Mouse (Mus musculus): Measurements from ENCODE around the gene Cpm.

Cpm gene

GRCm38 (mm10) chr10:117619862-117620179, 9.5 kb upstream of the Cpm start:
- no peak for DNase-seq (ENCODE audit: low spot score in 2 of 2)

DNA sequence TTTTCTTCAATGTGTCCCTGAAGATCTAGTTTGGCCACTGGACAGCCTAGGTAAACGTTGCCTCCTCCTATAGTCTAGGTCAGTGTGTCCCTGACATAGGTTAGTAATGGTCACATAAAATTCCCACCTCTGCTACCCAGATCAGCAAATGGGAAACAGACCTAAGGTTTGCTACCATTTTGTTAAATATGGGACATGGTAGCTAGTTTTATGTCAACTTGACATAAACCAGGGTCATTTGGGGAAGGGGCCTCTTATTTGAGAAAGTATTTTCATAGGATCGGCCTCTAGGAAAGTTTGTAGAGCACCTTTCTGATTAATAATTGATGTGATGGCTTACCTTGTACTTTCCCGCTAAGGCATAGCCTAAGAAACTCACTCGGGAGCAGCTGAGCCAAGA, 8.8 kb upstream of the Cpm start:
- DNase-seq (ENCODE audit: low spot score in 2 of 2) = no peak

- no peak for DNase-seq (ENCODE audit: low spot score in 2 of 2)
These were observed 8.3 kb upstream of the Cpm start for GRCm38 (mm10) chr10:117620934-117621501.

DNA sequence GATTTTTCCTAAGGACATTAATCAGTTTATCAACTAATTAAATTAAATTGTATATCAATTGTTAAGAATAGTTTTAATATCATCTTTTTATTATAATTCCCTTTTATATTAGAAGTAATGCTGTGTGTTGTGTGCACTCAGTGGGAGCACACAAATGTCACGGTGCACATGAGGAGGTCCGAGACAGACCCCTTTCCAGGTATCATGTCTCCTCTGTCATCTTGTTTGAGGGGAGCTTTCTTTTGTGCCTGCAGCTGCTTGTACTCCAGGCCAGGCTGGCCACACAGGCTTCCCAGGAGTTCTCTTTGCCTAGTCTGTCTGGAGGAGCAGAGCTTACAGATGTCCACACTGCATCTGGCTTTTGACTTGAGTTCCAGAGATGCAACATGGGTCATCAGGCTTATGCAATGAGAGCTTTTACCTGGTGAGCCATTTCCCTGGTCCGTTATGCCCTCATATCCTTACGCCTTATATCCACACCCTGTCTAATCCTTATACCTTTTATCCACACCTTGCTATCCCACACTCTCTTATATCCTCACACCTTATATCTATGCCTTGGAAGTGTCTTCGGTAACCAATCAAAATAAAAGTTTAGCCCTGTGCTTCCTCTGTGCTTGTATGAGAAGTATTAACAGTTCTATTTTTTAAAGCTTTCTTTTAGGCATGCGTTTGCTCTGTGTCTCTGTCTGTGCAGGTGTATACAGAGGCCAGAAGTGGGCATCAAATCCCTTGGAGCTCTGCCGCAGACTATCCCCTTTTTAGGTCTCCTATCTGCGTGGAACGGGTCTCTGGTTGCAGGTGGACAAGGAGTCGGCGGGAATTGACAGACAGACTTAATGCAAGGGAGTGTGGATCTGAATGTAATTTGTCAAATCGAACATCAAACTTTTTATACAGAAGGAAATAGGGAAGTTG, 7.4 kb upstream of the Cpm start:
- DNase-seq (ENCODE audit: low spot score in 2 of 2) = no peak

GRCm38 (mm10) chr10:117623358-117623757, 5.9 kb upstream of the Cpm start:
- no peak for DNase-seq (ENCODE audit: low spot score in 2 of 2)

DNA sequence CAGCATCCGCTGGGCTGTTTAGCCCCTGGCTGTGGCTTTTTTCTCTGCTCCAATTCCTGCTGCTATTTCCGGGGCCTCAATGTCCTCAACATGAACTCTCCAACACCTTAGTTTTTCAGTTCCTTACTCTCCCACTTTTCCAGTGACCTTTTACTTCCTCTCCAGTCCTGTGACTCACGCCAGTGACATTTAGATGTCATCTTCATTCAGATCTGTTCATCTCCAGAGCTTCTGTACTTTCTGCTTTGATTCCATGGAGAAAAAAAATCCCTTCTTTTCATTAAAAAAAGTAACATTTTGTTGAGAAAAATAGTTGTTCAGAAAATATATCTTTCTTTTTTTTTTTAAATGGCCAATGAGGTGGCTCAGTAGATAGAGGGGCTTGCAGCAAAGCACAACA, 5.1 kb upstream of the Cpm start:
- no peak for DNase-seq (ENCODE audit: low spot score in 2 of 2)

- DNase-seq (ENCODE audit: low spot score in 2 of 2) = no peak
These were observed 4.4 kb upstream of the Cpm start for GRCm38 (mm10) chr10:117624655-117625497.

- no peak for DNase-seq (ENCODE audit: low spot score in 2 of 2)
These were observed 3.6 kb upstream of the Cpm start for GRCm38 (mm10) chr10:117625500-117626296.

DNA sequence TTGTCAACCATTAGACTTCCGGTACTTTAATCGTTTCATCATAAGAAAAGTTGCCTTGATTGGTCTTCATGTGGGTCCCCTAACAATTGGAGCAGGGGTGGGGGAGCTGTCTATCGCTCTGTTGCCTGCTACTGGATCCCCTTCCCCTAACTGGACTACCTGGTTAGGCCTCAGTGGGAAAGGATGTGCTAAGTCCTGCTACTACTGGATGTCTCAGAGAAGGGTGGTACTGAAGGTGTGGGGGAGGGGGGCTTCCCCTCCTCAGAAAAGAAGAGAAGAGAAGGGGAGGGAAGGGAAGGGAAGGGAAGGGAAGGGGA, 3.0 kb upstream of the Cpm start:
- no peak for DNase-seq (ENCODE audit: low spot score in 2 of 2)

- DNase-seq (ENCODE audit: low spot score in 2 of 2) = no peak
These were observed 2.3 kb upstream of the Cpm start for GRCm38 (mm10) chr10:117626840-117627615.

DNA sequence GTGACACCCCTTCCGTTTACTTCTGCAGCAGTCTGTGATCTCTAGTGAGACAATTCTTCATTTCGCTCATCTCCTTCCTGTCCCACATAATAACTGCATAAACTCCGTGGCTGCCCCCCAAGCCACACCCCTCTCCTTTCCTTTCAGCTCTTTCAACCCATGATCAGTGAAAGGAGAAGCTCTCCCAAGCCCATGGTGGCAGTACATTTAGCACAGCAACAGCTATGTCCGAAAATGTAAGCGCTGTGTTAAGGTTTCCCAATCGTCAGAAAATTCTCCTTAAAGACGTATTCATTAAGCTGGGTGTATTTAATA, 1.7 kb upstream of the Cpm start:
- DNase-seq (ENCODE audit: low spot score in 2 of 2) = no peak

DNA sequence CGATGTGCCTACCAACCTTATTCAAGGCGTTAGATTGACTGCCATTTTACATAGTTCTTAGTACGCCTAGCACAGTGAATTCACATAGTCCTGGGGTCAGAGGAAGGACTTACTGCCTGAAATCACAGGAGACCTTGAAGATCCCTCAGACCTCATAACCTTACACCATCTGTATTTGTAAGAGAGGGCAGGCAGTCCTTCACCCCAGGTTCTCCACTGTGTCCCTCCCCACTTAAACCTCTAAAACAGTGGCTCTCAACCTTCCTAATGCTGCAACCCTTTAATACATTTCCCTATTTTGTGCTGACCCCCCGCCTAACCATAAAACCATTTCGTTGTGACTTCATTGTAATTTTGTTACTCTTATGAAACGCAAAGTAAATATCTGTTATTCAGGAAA, 1.4 kb upstream of the Cpm start:
- no peak for DNase-seq (ENCODE audit: low spot score in 2 of 2)

DNA sequence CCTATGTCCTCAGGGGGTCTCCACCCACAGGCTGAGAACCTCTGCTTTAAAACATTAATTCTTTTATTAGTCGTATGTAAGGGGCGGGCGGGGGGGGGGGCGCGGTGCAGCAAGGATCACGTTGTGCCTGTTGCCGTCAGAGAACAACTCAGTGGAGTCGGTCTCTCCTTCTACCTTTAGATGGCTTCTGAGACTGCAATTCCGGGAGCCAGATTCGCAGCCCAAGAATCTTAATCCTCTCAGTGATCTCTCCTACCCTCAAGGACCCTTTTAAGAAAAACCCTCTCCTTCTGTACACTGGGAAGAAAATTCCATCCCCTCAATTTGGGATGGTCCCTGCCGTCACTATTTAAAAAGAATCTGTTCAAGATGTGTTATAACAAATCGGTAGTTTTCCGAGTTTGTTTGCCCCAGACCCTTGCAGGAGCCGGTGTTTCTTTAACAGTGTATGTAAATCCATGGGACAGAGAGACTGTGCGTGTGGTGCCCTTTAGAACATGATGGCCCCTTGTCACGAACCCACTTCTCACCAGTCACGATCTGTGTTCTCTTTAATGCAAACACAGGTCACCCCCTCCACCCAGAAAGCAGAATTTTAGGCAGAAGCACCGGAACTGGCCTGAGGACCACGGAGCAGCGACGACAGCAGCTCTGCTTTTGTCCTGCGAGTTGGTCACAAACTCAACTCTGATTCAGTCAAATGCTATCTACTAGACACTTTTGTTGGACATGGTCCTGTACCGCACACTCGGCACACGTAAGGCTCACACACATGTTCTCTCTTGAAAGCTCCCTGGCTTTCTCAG, 734 bp upstream of the Cpm start:
- DNase-seq (ENCODE audit: low spot score in 2 of 2) = no peak

- no peak for DNase-seq (ENCODE audit: low spot score in 2 of 2)
These were observed 876 bp downstream of the Cpm start for GRCm38 (mm10) chr10:117630176-117630575.

- no peak for DNase-seq (ENCODE audit: low spot score in 2 of 2)
These were observed 1.5 kb downstream of the Cpm start for GRCm38 (mm10) chr10:117630810-117631209.

GRCm38 (mm10) chr10:117631562-117632259, 2.4 kb downstream of the Cpm start:
- no peak for DNase-seq (ENCODE audit: low spot score in 2 of 2)

GRCm38 (mm10) chr10:117632394-117632793, 3.1 kb downstream of the Cpm start:
- no peak for DNase-seq (ENCODE audit: low spot score in 2 of 2)

DNA sequence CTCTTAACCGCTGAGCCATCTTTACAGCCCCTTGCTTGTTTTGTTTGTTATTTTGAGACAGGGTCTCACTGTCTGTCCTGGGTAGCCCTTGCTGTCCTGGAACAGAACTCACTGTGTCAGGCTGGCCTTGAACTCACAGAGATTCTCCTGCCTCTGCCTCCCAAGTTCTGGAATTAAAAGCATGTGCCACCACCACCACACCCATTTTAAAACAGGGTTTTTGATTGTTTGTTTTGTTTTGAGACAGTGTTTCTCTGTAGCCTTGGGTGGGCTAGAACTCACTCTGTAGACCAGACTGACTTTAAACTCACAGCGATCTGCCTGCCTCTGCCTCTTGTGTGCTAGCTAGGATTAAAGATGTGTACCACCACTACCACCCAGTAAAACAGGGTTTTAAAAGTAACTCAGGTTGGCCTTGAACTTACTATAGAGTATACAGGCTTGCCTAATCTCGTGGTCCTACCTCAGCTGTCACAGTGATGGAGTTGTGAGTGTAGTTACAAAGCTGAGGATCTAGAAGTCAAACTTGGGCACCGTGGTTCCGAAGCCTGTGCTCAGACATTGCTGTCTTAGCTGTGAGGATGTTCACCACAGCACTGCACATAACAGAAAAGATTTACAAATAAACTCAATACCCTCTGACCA, 4.4 kb downstream of the Cpm start:
- DNase-seq (ENCODE audit: low spot score in 2 of 2) = no peak

DNA sequence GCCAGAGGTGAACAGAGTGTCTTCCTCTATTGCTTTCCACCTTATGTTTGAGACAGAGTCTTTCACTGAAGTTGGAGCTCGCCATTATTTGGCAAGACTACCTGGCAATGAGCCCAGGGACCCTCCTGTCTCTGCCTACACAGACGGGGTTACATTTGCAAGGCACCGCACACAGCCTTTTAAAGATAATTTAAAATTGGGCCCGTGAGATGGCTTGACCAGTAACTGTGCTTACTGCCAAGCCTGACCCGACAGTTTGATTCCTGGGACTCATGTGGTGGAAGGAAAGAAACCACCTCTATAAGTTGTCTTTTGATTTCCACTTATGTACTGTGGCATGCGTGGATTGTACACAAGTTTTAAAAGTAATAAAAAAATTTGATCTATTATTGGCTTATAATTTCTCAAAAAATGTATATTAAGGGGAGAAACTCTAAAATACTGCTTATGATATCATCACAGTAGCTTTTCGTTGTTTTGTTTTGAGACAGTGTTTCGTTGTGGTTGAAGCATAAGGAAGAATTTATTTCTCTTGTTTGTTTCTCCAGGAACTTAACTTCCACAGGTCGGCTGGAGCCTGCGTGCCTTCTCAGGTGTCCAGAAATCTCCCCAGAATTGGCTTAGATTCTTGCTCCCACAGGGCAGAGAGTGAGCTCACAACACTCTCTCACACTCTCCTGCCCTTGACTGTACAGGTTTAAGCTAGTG, 5.2 kb downstream of the Cpm start:
- DNase-seq (ENCODE audit: low spot score in 2 of 2) = no peak
